In genomic region chr6:88901471-88901870, GRCm38 (mm10) we compare ENCODE assay signal across 1 mouse cellular context.
A peak's percentile ranks its signal among the peaks of the same experiment; 100 is the strongest.
TF ChIP-seq lines count a peak whose summit lies in the region.

No protein-coding gene starts in this region.

TF ChIP-seq in MEL, 35 proteins besides CTCF, POLR2A, EP300 and RAD21:
- TF ChIP-seq MYB (IDR thresholded peaks at IDR 0.05; ENCODE audit: low read depth, low read length) (no peak), TBP (IDR thresholded peaks at IDR 0.05; ENCODE audit: low read depth, low read length) (no peak), POLR2AphosphoS2 (IDR thresholded peaks at IDR 0.05; ENCODE audit: low read length) (0 out of 2 replicates have a peak, but pooled peaks have one; percentile 10)
